In the genomic region with DNA sequence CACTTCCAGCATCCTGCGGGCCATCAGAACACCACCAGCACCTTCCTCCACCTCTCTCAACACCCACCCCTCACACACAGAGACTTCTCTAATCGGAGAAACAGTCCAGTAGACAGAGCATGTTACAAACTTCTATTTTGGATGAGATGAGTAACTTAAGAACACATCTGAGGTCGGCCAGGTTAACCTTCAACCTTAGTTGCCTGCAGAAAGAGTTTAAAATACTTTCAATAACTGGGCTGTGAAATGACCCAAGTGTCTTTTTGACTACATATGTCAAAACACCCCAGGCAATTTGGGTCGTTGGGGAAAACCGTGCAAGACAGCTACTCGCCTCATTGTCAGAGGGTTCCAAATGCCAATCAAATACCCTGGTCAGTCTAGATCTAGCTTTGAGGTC, we compare ENCODE assay signal across 29 mouse cellular contexts. TPM values are rescaled to one million over a fixed set of nuclear protein-coding genes. Genes with fewer than 3 reads are reported as not detected.
DNase-seq lines count a peak whose midpoint lies in the region; ATAC-seq and TF ChIP-seq lines count a peak whose summit lies in the region.
"Had no signal": no experiment of that assay in that cellular context is flagged by ENCODE, and none has a peak within 500 bp of the region (broad histone marks: within the 10 kb centered on the region; RNA-seq: fewer than 3 reads in every experiment).

No protein-coding gene starts in this region.

- 77% methylated on average over 6 of the region's 6 CpGs for WGBS in heart, adult 2 months
- WGBS in kidney, adult 2 months = 32% methylated on average over 6 of the region's 6 CpGs
- WGBS in kidney, embryonic 15.5 days = 63% methylated on average over 6 of the region's 6 CpGs
- 74% methylated on average over 6 of the region's 6 CpGs for WGBS in stomach, embryonic 16.5 days

- TF ChIP-seq POLR2A in heart, adult 2 months (IDR thresholded peaks at IDR 0.05; ENCODE audit: insufficient read depth, low read depth, low read length) = no peak
- no peak for TF ChIP-seq POLR2A in kidney, adult 2 months (IDR thresholded peaks at IDR 0.05; ENCODE audit: low read depth, low read length)

- TF ChIP-seq CTCF in heart, adult 2 months (IDR thresholded peaks at IDR 0.05) = no peak
- TF ChIP-seq CTCF in kidney, adult 2 months (conservative IDR thresholded peaks at IDR 0.05; ENCODE audit: insufficient read depth, insufficient read length, low read depth, low read length) = no peak

- H3K9ac ChIP-seq in heart, adult 2 months (ENCODE audit: low read depth, low read length) = no peak overlapping the region; the same call in 1 of the 2 replicates
- H3K9ac ChIP-seq in kidney, embryonic 15.5 days = no peak overlapping the region
- H3K9ac ChIP-seq in stomach, embryonic 16.5 days (ENCODE audit: low read length) = no peak overlapping the region
- H3K9ac ChIP-seq: embryonic facial prominence, embryonic 13.5 days; forebrain, embryonic 13.5 days; heart, embryonic 15.5 days; hindbrain, embryonic 12.5 days; limb, embryonic 13.5 days; midbrain, embryonic 12.5 days; neural tube, embryonic 13.5 days had no signal

- H3K36me3 ChIP-seq in heart, adult 2 months (ENCODE audit: control insufficient read depth, insufficient read depth, low read length) = peaks cover 5% of the 10 kb centered on the region
- no peaks in the 10 kb centered on the region for H3K36me3 ChIP-seq in kidney, adult 2 months (ENCODE audit: control insufficient read depth, insufficient read depth, low read length)
- H3K36me3 ChIP-seq in kidney, embryonic 15.5 days = no peaks in the 10 kb centered on the region
- H3K36me3 ChIP-seq in stomach, embryonic 16.5 days (ENCODE audit: control insufficient read depth, insufficient read depth, low read length) = no peaks in the 10 kb centered on the region
- H3K36me3 ChIP-seq: embryonic facial prominence, embryonic 13.5 days; heart, embryonic 15.5 days; hindbrain, embryonic 12.5 days; limb, embryonic 13.5 days; midbrain, embryonic 12.5 days; neural tube, embryonic 13.5 days had no signal

- no peak overlapping the region for H3K4me2 ChIP-seq in kidney, embryonic 15.5 days
- no peak overlapping the region for H3K4me2 ChIP-seq in stomach, embryonic 16.5 days (ENCODE audit: low read depth, low read length)
- H3K4me2 ChIP-seq: embryonic facial prominence, embryonic 13.5 days; forebrain, embryonic 13.5 days; heart, embryonic 15.5 days; hindbrain, embryonic 12.5 days; limb, embryonic 13.5 days; liver, embryonic 11.5 days; midbrain, embryonic 12.5 days; neural tube, embryonic 13.5 days had no signal

- intact Hi-C loops in heart, adult 2 months (cut with DNase I) = no loop called here
- intact Hi-C loops in heart, postnatal 36 days (cut with DNase I) = no loop called here

- H3K27me3 ChIP-seq in heart, adult 2 months (ENCODE audit: control insufficient read depth, insufficient read depth, low read length) = no peaks in the 10 kb centered on the region
- H3K27me3 ChIP-seq in kidney, adult 2 months (replicated peaks; ENCODE audit: control insufficient read depth, insufficient read depth, low read length) = no peaks in the 10 kb centered on the region
- H3K27me3 ChIP-seq in kidney, embryonic 15.5 days = no peaks in the 10 kb centered on the region
- no peaks in the 10 kb centered on the region for H3K27me3 ChIP-seq in stomach, embryonic 16.5 days (ENCODE audit: control insufficient read depth, insufficient read depth, low read length)
- H3K27me3 ChIP-seq: embryonic facial prominence, embryonic 13.5 days; heart, embryonic 15.5 days; neural tube, embryonic 13.5 days had no signal

- no peak for ATAC-seq in kidney, embryonic 15.5 days (replicated peaks; ENCODE audit: low FRiP score)
- ATAC-seq in stomach, embryonic 16.5 days (ENCODE audit: insufficient read depth, low FRiP score) = no peak
- ATAC-seq: forebrain, embryonic 13.5 days; hindbrain, postnatal 0 days; intestine, postnatal 0 days had no signal

- no peak for TF ChIP-seq EP300 in heart, adult 2 months (IDR thresholded peaks at IDR 0.05; ENCODE audit: insufficient read depth, low read depth, low read length)

- no peaks in the 10 kb centered on the region for H3K9me3 ChIP-seq in kidney, embryonic 15.5 days (replicated peaks)
- H3K9me3 ChIP-seq in stomach, embryonic 16.5 days (replicated peaks; ENCODE audit: control insufficient read depth, low read length) = no peaks in the 10 kb centered on the region
- H3K9me3 ChIP-seq: embryonic facial prominence, embryonic 13.5 days; forebrain, embryonic 13.5 days; heart, embryonic 15.5 days; hindbrain, embryonic 12.5 days; limb, embryonic 13.5 days; midbrain, embryonic 12.5 days; neural tube, embryonic 13.5 days had no signal

- no peak overlapping the region for H3K4me3 ChIP-seq in heart, adult 2 months
- H3K4me3 ChIP-seq in kidney, adult 2 months (ENCODE audit: insufficient read depth, low read depth, low read length) = no peak overlapping the region
- H3K4me3 ChIP-seq in kidney, embryonic 15.5 days (replicated peaks) = no peak overlapping the region
- no peak overlapping the region for H3K4me3 ChIP-seq in stomach, embryonic 16.5 days (replicated peaks; ENCODE audit: low read length)
- H3K4me3 ChIP-seq: embryonic facial prominence, embryonic 13.5 days; forebrain, embryonic 13.5 days; heart, embryonic 15.5 days; hindbrain, embryonic 12.5 days; layer of hippocampus, adult 2 months; limb, embryonic 13.5 days; midbrain, embryonic 12.5 days; neural tube, embryonic 13.5 days had no signal

- DNase-seq in heart, adult 2 months = no peak
- no peak for DNase-seq in heart, postnatal 36 days
- peak; percentile 79 for DNase-seq in kidney, adult 2 months
- DNase-seq in kidney, postnatal 10 days = no peak
- no peak for DNase-seq in MN1 (ENCODE audit: low spot score)
- DNase-seq: adrenal gland, postnatal 14 days; cerebellum, adult 11 months; cerebellum, adult 9-10 months; cerebellum, postnatal 36 days; embryo, embryonic 11 days; gastrocnemius, postnatal 25 days; right cerebral cortex, postnatal 4 days had no signal

- peak overlapping the region; percentile 70 for H3K27ac ChIP-seq in heart, adult 2 months
- peak overlapping the region; percentile 71 for H3K27ac ChIP-seq in kidney, adult 2 months (ENCODE audit: insufficient read depth, low read depth, low read length)
- peak overlapping the region; percentile 56 for H3K27ac ChIP-seq in kidney, embryonic 15.5 days
- H3K27ac ChIP-seq in stomach, embryonic 16.5 days (ENCODE audit: low read length) = peak overlapping the region; percentile 87
- H3K27ac ChIP-seq: embryonic facial prominence, embryonic 13.5 days; forebrain, embryonic 13.5 days; heart, embryonic 15.5 days; hindbrain, postnatal 0 days; layer of hippocampus, adult 2 months; limb, embryonic 13.5 days; midbrain, embryonic 12.5 days; neural tube, embryonic 13.5 days had no signal

- H3K4me1 ChIP-seq in heart, adult 2 months (ENCODE audit: control insufficient read depth, insufficient read depth, low read length) = peaks cover 14% of the 10 kb centered on the region
- peaks cover 49% of the 10 kb centered on the region for H3K4me1 ChIP-seq in kidney, adult 2 months (ENCODE audit: control insufficient read depth, insufficient read depth, low read length)
- H3K4me1 ChIP-seq in kidney, embryonic 15.5 days = peaks cover 53% of the 10 kb centered on the region
- peaks cover 12% of the 10 kb centered on the region; the same call in 1 of the 2 replicates for H3K4me1 ChIP-seq in stomach, embryonic 16.5 days (ENCODE audit: control insufficient read depth, insufficient read depth, low read length)

- no peaks in the 10 kb centered on the region for H3K79me2 ChIP-seq in heart, adult 2 months (replicated peaks; ENCODE audit: control insufficient read depth, insufficient read depth, low read length)

RNA-seq across cellular contexts. Expression of a gene that starts 10.0 kb away (rescaled TPM):
- 10 to 100 TPM; 21.0 to 32.4 TPM for total RNA-seq in heart, adult 2 months (2021)
- polyA plus RNA-seq in heart, adult 2 months (2012; rRNA removed) = 10.5 and 19.5 TPM in 2 replicates
- 10 to 100 TPM; 15.2 to 16.7 TPM for total RNA-seq in heart, postnatal 36 days (2021)
- polyA plus RNA-seq in kidney, adult 2 months (2012; rRNA removed) = 55.8 and 74.0 TPM in 2 replicates
- polyA plus RNA-seq in kidney, embryonic 15.5 days (2015; fragmentation: Nextera tagmentation; extraction: Ambion mirVana) = 16.2 and 16.9 TPM in 2 replicates
- 15.8 and 16.4 TPM in 2 replicates for polyA plus RNA-seq in stomach, embryonic 16.5 days (2015; fragmentation: Nextera tagmentation; extraction: Ambion mirVana)
- total RNA-seq: adrenal gland, postnatal 14 days; layer of hippocampus, adult 2 months; megakaryocyte, adult 5-6 weeks; MEL had no signal
- polyA plus RNA-seq: forebrain, embryonic 13.5 days; spleen, adult 2 months; testis, adult 2 months had no signal
